Mouse (Mus musculus): ENCODE measurements around the gene Dapk2. TPM values are rescaled to one million over a fixed set of nuclear protein-coding genes. Genes with fewer than 3 reads are reported as not detected.

Gene Dapk2
- polyA plus RNA-seq, 1 experiment from 2014 or later: 2.7 TPM

DNA sequence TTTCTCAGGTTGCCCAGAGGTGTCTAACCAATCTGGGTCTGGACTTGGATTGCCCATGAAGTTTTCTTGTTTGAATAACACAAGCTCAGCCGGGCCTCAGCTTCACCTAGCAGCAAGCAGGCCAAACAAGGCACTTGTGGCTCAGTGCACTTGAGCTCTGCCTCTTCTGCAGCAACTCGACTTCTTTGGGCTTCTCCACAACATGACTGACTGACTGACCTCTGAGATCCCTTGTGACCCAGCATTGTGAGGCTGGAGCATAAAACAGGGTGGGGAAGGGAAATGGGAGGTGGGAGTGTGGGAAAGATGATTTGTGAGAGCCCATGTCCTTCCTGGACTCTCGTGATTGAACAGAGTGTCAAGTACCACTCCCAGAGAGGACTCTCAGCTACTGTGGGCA is 81.7 kb downstream of the Dapk2 start:
- no peak for DNase-seq (ENCODE audit: low spot score)
- WGBS: 65% methylated on average over 3 of the region's 3 CpGs
- H3K9me3 ChIP-seq (ENCODE audit: control insufficient read depth, low read length): no peaks in the 10 kb centered on the region
- H3K36me3 ChIP-seq (ENCODE audit: control insufficient read depth, insufficient read depth, low read length): no peaks in the 10 kb centered on the region
- H3K4me2 ChIP-seq (replicated peaks; ENCODE audit: low read depth, low read length): no peak overlapping the region
- no peaks in the 10 kb centered on the region for H3K4me1 ChIP-seq (replicated peaks; ENCODE audit: control insufficient read depth, insufficient read depth, low read length)
- H3K27me3 ChIP-seq (ENCODE audit: control insufficient read depth, insufficient read depth, low read length): no peaks in the 10 kb centered on the region
- no peak overlapping the region for H3K4me3 ChIP-seq (ENCODE audit: low read depth, low read length)
- ATAC-seq (ENCODE audit: low FRiP score): no peak
- H3K27ac ChIP-seq (ENCODE audit: low read depth, low read length): no peak overlapping the region
- H3K9ac ChIP-seq (ENCODE audit: low read depth, low read length): no peak overlapping the region

DNA sequence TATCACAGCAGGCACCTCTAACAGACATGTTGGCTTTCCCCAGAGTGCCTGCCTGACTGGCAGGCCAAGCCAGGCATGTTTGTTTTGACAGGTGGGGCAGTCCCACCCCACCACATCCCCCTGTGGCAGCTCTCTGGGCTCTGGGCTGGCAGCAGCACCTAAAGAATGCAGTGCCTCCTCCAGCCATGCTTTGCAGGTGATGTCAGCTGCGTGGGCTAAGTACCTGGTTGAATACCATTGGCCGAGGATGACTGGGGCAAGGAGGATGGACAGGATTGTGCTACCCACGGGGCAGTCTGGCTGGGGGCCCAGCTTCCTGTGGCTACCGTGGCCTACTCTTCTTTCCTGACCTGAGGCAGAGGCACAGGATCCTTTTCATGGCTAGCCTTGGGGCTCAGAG is 82.5 kb downstream of the Dapk2 start:
- H3K4me3 ChIP-seq (ENCODE audit: low read depth, low read length): no peak overlapping the region
- no peak for ATAC-seq (ENCODE audit: low FRiP score)

GRCm38 (mm10) chr9:66240991-66241390 is 83.0 kb downstream of the Dapk2 start:
- DNase-seq (ENCODE audit: low spot score): peak; percentile 57
- no peaks in the 10 kb centered on the region for H3K9me3 ChIP-seq (ENCODE audit: control insufficient read depth, low read length)

More for the DNA sequence above, 82.5 kb downstream of the Dapk2 start:
- H3K36me3 ChIP-seq (ENCODE audit: control insufficient read depth, insufficient read depth, low read length): no peaks in the 10 kb centered on the region
- DNase-seq (ENCODE audit: low spot score): no peak
- no peak overlapping the region for H3K27ac ChIP-seq (ENCODE audit: low read depth, low read length)
- WGBS: 60% methylated on average over 4 of the region's 4 CpGs
- H3K9me3 ChIP-seq (ENCODE audit: control insufficient read depth, low read length): no peaks in the 10 kb centered on the region
- H3K4me2 ChIP-seq (replicated peaks; ENCODE audit: low read depth, low read length): no peak overlapping the region
- no peaks in the 10 kb centered on the region for H3K4me1 ChIP-seq (replicated peaks; ENCODE audit: control insufficient read depth, insufficient read depth, low read length)
- H3K27me3 ChIP-seq (ENCODE audit: control insufficient read depth, insufficient read depth, low read length): no peaks in the 10 kb centered on the region
- no peak overlapping the region for H3K9ac ChIP-seq (ENCODE audit: low read depth, low read length)

GRCm38 (mm10) chr9:66241722-66242121 is 83.7 kb downstream of the Dapk2 start:
- no peak overlapping the region for H3K9ac ChIP-seq (ENCODE audit: low read depth, low read length)
- no peak for ATAC-seq (ENCODE audit: low FRiP score)
- WGBS: 85% methylated on average over 4 of the region's 4 CpGs

More at GRCm38 (mm10) chr9:66240991-66241390, 83.0 kb downstream of the Dapk2 start:
- Histone ChIP-seq H3K36me3 (ENCODE audit: control insufficient read depth, insufficient read depth, low read length) (no peaks in the 10 kb centered on the region), H3K4me3 (ENCODE audit: low read depth, low read length) (no peak overlapping the region), H3K9ac (ENCODE audit: low read depth, low read length) (no peak overlapping the region), H3K4me2 (replicated peaks; ENCODE audit: low read depth, low read length) (no peak overlapping the region), H3K27me3 (ENCODE audit: control insufficient read depth, insufficient read depth, low read length) (no peaks in the 10 kb centered on the region), H3K27ac (ENCODE audit: low read depth, low read length) (no peak overlapping the region), H3K4me1 (replicated peaks; ENCODE audit: control insufficient read depth, insufficient read depth, low read length) (no peaks in the 10 kb centered on the region)
- no peak for ATAC-seq (ENCODE audit: low FRiP score)
- WGBS: 56% methylated on average over 3 of the region's 3 CpGs

GRCm38 (mm10) chr9:66243240-66243639 is 85.2 kb downstream of the Dapk2 start:
- no peak overlapping the region for H3K9ac ChIP-seq (ENCODE audit: low read depth, low read length)
- H3K4me3 ChIP-seq (ENCODE audit: low read depth, low read length): no peak overlapping the region
- H3K4me1 ChIP-seq (replicated peaks; ENCODE audit: control insufficient read depth, insufficient read depth, low read length): no peaks in the 10 kb centered on the region
- no peak overlapping the region for H3K27ac ChIP-seq (ENCODE audit: low read depth, low read length)
- no peak overlapping the region for H3K4me2 ChIP-seq (replicated peaks; ENCODE audit: low read depth, low read length)
- no peaks in the 10 kb centered on the region for H3K9me3 ChIP-seq (ENCODE audit: control insufficient read depth, low read length)
- DNase-seq (ENCODE audit: low spot score) (no peak), ATAC-seq (ENCODE audit: low FRiP score) (no peak)
- H3K27me3 ChIP-seq (ENCODE audit: control insufficient read depth, insufficient read depth, low read length): no peaks in the 10 kb centered on the region
- 63% methylated on average over 4 of the region's 4 CpGs for WGBS
- H3K36me3 ChIP-seq (ENCODE audit: control insufficient read depth, insufficient read depth, low read length): no peaks in the 10 kb centered on the region

More at GRCm38 (mm10) chr9:66241722-66242121, 83.7 kb downstream of the Dapk2 start:
- Histone ChIP-seq H3K36me3 (ENCODE audit: control insufficient read depth, insufficient read depth, low read length) (no peaks in the 10 kb centered on the region), H3K4me2 (replicated peaks; ENCODE audit: low read depth, low read length) (no peak overlapping the region), H3K27me3 (ENCODE audit: control insufficient read depth, insufficient read depth, low read length) (no peaks in the 10 kb centered on the region), H3K4me3 (ENCODE audit: low read depth, low read length) (no peak overlapping the region), H3K9me3 (ENCODE audit: control insufficient read depth, low read length) (no peaks in the 10 kb centered on the region), H3K4me1 (replicated peaks; ENCODE audit: control insufficient read depth, insufficient read depth, low read length) (no peaks in the 10 kb centered on the region), H3K27ac (ENCODE audit: low read depth, low read length) (no peak overlapping the region)
- DNase-seq (ENCODE audit: low spot score): no peak

DNA sequence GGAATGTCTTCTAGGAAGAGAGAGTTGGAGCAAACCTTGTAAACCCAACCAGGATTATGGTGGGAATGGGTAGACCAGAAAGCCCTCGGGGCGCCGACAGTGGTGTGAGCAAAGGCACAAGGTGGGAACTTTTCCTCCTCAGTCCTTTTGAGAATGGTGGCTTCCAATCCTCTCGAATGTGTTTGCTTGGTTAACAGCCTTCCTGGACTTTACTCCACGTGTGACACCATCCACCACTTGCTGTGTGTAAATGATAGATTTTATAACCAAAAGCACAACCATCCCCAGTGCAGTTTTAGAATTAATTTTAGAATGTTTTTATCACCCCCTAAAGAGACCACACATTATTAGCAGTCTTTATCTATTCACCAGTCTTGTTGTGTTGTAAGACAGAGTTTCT is 86.1 kb downstream of the Dapk2 start:
- Histone ChIP-seq H3K4me2 (replicated peaks; ENCODE audit: low read depth, low read length) (no peak overlapping the region), H3K4me1 (replicated peaks; ENCODE audit: control insufficient read depth, insufficient read depth, low read length) (no peaks in the 10 kb centered on the region), H3K36me3 (ENCODE audit: control insufficient read depth, insufficient read depth, low read length) (no peaks in the 10 kb centered on the region), H3K27me3 (ENCODE audit: control insufficient read depth, insufficient read depth, low read length) (no peaks in the 10 kb centered on the region), H3K27ac (ENCODE audit: low read depth, low read length) (no peak overlapping the region), H3K9ac (ENCODE audit: low read depth, low read length) (no peak overlapping the region), H3K9me3 (ENCODE audit: control insufficient read depth, low read length) (no peaks in the 10 kb centered on the region), H3K4me3 (ENCODE audit: low read depth, low read length) (no peak overlapping the region)
- DNase-seq (ENCODE audit: low spot score) (no peak), ATAC-seq (ENCODE audit: low FRiP score) (no peak)
- WGBS: 87% methylated on average over 5 of the region's 5 CpGs

- ATAC-seq (ENCODE audit: low FRiP score): no peak
- no peak overlapping the region for H3K27ac ChIP-seq (ENCODE audit: low read depth, low read length)
- no peaks in the 10 kb centered on the region for H3K4me1 ChIP-seq (replicated peaks; ENCODE audit: control insufficient read depth, insufficient read depth, low read length)
- H3K9ac ChIP-seq (ENCODE audit: low read depth, low read length): no peak overlapping the region
- H3K4me3 ChIP-seq (ENCODE audit: low read depth, low read length): no peak overlapping the region
- no peaks in the 10 kb centered on the region for H3K9me3 ChIP-seq (ENCODE audit: control insufficient read depth, low read length)
- no peak overlapping the region for H3K4me2 ChIP-seq (replicated peaks; ENCODE audit: low read depth, low read length)
- DNase-seq (ENCODE audit: low spot score): no peak
- WGBS: 49% methylated on average over 4 of the region's 4 CpGs
- no peaks in the 10 kb centered on the region for H3K27me3 ChIP-seq (ENCODE audit: control insufficient read depth, insufficient read depth, low read length)
- no peaks in the 10 kb centered on the region for H3K36me3 ChIP-seq (ENCODE audit: control insufficient read depth, insufficient read depth, low read length)
These were observed 87.7 kb downstream of the Dapk2 start for GRCm38 (mm10) chr9:66245707-66246106.

DNA sequence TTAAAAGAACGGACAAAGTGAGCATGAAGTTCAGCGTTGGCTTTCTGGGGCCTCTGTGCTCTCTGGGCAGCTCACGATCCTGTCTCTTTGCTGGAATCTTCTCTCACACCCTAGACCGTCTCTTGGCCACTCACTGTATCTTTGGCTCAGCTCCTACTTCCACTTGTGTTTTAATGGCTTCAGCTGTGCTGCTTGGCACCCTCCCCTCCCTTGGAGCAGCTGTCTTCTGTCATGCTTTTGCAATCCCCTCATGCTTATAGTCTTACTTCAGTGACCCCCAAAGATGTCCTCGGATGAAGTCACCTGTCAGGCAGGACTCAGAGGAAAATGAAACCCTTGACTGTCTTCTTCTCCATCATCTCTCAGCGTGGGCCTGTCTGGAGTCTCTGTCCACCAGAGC is 91.3 kb downstream of the Dapk2 start:
- no peak overlapping the region for H3K27ac ChIP-seq (ENCODE audit: low read depth, low read length)
- ATAC-seq (ENCODE audit: low FRiP score): no peak
- H3K4me2 ChIP-seq (replicated peaks; ENCODE audit: low read depth, low read length): no peak overlapping the region
- 92% methylated on average over 6 of the region's 6 CpGs for WGBS
- H3K9me3 ChIP-seq (ENCODE audit: control insufficient read depth, low read length): no peaks in the 10 kb centered on the region
- H3K4me3 ChIP-seq (ENCODE audit: low read depth, low read length): no peak overlapping the region
- no peak for DNase-seq (ENCODE audit: low spot score)
- H3K4me1 ChIP-seq (replicated peaks; ENCODE audit: control insufficient read depth, insufficient read depth, low read length): no peaks in the 10 kb centered on the region
- no peak overlapping the region for H3K9ac ChIP-seq (ENCODE audit: low read depth, low read length)
- H3K27me3 ChIP-seq (ENCODE audit: control insufficient read depth, insufficient read depth, low read length): no peaks in the 10 kb centered on the region
- no peaks in the 10 kb centered on the region for H3K36me3 ChIP-seq (ENCODE audit: control insufficient read depth, insufficient read depth, low read length)

- DNase-seq (ENCODE audit: low spot score) (no peak), ATAC-seq (ENCODE audit: low FRiP score) (no peak)
- no peak overlapping the region for H3K4me3 ChIP-seq (ENCODE audit: low read depth, low read length)
These were observed 93.2 kb downstream of the Dapk2 start for GRCm38 (mm10) chr9:66251159-66251691.

More at GRCm38 (mm10) chr9:66251159-66251691, 93.2 kb downstream of the Dapk2 start:
- Histone ChIP-seq H3K27me3 (ENCODE audit: control insufficient read depth, insufficient read depth, low read length) (no peaks in the 10 kb centered on the region), H3K27ac (ENCODE audit: low read depth, low read length) (no peak overlapping the region), H3K9me3 (ENCODE audit: control insufficient read depth, low read length) (no peaks in the 10 kb centered on the region), H3K36me3 (ENCODE audit: control insufficient read depth, insufficient read depth, low read length) (no peaks in the 10 kb centered on the region), H3K4me2 (replicated peaks; ENCODE audit: low read depth, low read length) (no peak overlapping the region), H3K4me1 (replicated peaks; ENCODE audit: control insufficient read depth, insufficient read depth, low read length) (no peaks in the 10 kb centered on the region), H3K9ac (ENCODE audit: low read depth, low read length) (no peak overlapping the region)
- WGBS: 54% methylated on average over 6 of the region's 6 CpGs

Data from hindbrain, embryonic 11.5 days (tissue).